Mouse (Mus musculus): Measurements from ENCODE around the gene Hsd11b2.

Hsd11b2 gene

DNA sequence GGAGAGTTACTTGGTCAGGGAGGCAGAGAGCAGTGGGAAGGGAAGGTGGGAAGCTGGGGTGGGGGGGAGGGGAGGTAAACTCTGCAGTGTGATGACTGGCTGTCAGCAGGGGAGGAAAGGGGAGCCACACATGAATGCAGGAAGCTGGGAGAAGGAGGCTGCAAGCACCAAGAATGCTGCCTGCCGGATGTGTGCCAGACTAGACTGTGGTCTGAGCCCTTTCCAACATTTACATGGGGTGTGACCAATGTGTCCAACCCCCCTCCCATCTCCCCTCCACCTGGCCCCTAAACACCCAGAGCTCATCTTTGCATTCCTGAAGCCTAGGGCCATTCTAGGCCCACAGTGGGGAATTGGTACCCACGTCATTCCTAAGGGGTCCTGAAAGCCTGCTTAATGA lies 37.5 kb upstream of the Hsd11b2 start:
- no peak for TF ChIP-seq NANOG (IDR thresholded peaks at IDR 0.05; ENCODE audit: borderline replicate concordance, low read length)
- TF ChIP-seq CTCF (conservative IDR thresholded peaks at IDR 0.05; ENCODE audit: low read length) = no peak
- no peak for TF ChIP-seq POU5F1 (IDR thresholded peaks at IDR 0.05; ENCODE audit: borderline replicate concordance, low read length)
- H3K4me3 ChIP-seq (replicated peaks; ENCODE audit: low read length) = peak overlapping the region; percentile 49; the same call in 1 of the 2 replicates
- peaks cover 13% of the 10 kb centered on the region for H3K27me3 ChIP-seq (ENCODE audit: insufficient read depth, low read length)
- 0 out of 2 replicates have a peak, but pooled peaks cover 2% of the 10 kb centered on the region for H3K36me3 ChIP-seq (ENCODE audit: insufficient read depth, low read length)
- H3K4me1 ChIP-seq (replicated peaks; ENCODE audit: low read depth, low read length) = peaks cover 85% of the 10 kb centered on the region
- no peaks in the 10 kb centered on the region for H3K9me3 ChIP-seq (ENCODE audit: low read length)

DNA sequence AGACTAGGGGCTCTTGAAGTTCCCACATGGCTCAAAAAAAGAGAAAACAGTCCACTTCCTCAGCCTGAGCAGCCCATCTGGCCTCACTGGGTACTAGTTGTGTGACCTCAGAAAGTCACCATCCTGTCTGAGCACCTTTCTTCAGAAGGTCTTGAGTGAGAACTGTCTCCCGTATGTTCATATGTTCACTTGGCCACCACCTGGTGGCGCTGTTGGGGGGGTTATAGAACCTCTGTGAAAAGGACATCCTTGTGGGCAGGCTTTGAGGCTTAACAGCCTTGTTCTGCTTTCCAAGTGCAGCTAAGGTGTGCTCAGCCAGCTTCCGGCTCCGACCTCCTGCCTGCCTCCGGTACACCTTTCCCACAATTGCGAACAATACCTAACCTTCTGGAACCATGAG lies 37.1 kb upstream of the Hsd11b2 start:
- peaks cover 81% of the 10 kb centered on the region for H3K4me1 ChIP-seq (replicated peaks; ENCODE audit: low read depth, low read length)
- no peaks in the 10 kb centered on the region for H3K9me3 ChIP-seq (ENCODE audit: low read length)
- H3K36me3 ChIP-seq (ENCODE audit: insufficient read depth, low read length) = no peaks in the 10 kb centered on the region
- peaks cover 8% of the 10 kb centered on the region for H3K27me3 ChIP-seq (ENCODE audit: insufficient read depth, low read length)
- no peak for TF ChIP-seq POU5F1 (IDR thresholded peaks at IDR 0.05; ENCODE audit: borderline replicate concordance, low read length)
- TF ChIP-seq CTCF (conservative IDR thresholded peaks at IDR 0.05; ENCODE audit: low read length) = peak; percentile 88
- H3K4me3 ChIP-seq (replicated peaks; ENCODE audit: low read length) = peak overlapping the region; percentile 49; the same call in 1 of the 2 replicates

DNA sequence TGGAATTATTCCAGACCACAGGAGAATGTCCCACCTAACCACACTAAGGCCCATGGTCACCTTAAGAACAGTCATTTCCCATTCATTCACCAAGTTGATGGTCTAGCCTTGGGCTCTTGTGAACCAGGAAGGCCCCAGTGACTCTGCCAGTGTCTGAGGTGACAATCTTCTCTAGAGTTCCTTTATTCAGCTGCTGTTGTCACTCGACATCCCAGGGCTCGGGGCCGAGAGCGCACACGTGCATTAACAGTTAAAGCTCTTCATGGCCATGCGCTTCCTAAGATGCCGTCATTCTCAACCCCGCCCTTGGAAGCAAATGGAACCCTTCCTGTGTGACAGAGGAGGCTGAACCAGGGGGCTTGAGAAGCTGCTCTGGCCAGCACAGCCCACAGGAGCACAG lies 36.4 kb upstream of the Hsd11b2 start:
- H3K4me3 ChIP-seq (replicated peaks; ENCODE audit: low read length) = no peak overlapping the region; the same call in 1 of the 2 replicates
- H3K4me1 ChIP-seq (replicated peaks; ENCODE audit: low read depth, low read length) = peaks cover 74% of the 10 kb centered on the region
- TF ChIP-seq POU5F1 (IDR thresholded peaks at IDR 0.05; ENCODE audit: borderline replicate concordance, low read length) (no peak), CTCF (conservative IDR thresholded peaks at IDR 0.05; ENCODE audit: low read length) (no peak), NANOG (IDR thresholded peaks at IDR 0.05; ENCODE audit: borderline replicate concordance, low read length) (no peak)
- H3K9me3 ChIP-seq (ENCODE audit: low read length) = no peaks in the 10 kb centered on the region
- H3K36me3 ChIP-seq (ENCODE audit: insufficient read depth, low read length) = no peaks in the 10 kb centered on the region
- peaks cover 4% of the 10 kb centered on the region; the same call in 1 of the 2 replicates for H3K27me3 ChIP-seq (ENCODE audit: insufficient read depth, low read length)

DNA sequence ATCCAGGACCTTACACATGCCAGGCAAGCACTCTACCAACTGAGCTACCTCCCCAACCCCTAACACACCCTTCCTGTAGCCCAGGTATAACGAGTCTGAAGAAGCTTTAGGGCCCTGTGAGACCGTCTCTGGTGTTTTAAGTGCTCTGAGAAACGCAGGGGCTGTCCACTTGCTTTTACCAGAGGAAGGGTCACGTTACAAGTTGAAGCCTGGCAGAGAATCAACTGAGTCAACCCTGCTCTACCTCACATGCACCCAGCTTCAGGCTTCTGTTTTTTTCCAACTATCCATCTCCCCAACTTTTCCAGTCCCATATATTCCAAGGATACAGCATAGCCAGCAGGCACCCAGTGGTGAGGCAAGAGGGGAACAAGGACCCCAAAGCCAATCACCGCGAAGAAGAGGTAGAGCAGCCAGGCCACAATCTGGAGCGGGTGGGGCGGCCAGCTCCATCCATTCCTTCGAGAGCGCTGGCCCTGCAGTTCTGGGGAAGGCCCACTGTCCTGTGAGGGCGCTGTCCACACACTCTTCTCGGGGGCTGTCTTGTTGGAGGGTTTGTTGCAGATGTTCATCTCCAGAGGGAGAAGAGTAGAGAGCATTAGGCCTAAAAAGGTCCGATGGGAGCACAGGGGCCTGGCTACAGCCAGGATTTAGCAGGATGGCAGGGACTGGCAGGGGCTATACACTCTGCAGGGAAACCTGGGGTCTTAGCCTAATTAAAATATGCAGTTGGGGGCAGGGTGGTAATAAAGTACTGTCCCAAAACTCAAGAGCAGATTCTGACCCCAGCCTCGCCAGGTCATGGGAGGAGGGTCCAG lies 35.1 kb upstream of the Hsd11b2 start:
- H3K4me1 ChIP-seq (replicated peaks; ENCODE audit: low read depth, low read length) = peaks cover 61% of the 10 kb centered on the region
- no peaks in the 10 kb centered on the region for H3K36me3 ChIP-seq (ENCODE audit: insufficient read depth, low read length)
- H3K27me3 ChIP-seq (ENCODE audit: insufficient read depth, low read length) = no peaks in the 10 kb centered on the region
- no peaks in the 10 kb centered on the region for H3K9me3 ChIP-seq (ENCODE audit: low read length)
- TF ChIP-seq CTCF (conservative IDR thresholded peaks at IDR 0.05; ENCODE audit: low read length) (peak; percentile 16), POU5F1 (IDR thresholded peaks at IDR 0.05; ENCODE audit: borderline replicate concordance, low read length) (no peak)
- no peak overlapping the region for H3K4me3 ChIP-seq (replicated peaks; ENCODE audit: low read length)

DNA sequence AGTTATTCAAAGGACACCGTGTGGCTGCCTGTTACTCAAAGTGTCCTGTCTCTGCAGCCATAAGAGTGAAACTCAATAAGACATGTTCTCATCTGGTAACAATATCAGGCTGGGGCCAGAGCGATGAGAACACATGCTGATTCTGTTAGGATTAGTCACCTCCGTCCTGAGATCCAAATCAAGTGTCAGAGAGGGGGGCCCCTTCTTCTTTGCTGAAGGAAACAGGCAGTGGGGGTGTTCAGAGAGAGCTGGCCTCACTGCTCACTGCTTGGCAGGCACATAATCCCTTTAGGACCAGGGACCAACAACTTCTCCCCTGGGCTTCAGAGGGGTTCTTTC lies 34.6 kb upstream of the Hsd11b2 start:
- Histone ChIP-seq H3K27me3 (ENCODE audit: insufficient read depth, low read length) (no peaks in the 10 kb centered on the region), H3K4me3 (replicated peaks; ENCODE audit: low read length) (no peak overlapping the region), H3K9me3 (ENCODE audit: low read length) (no peaks in the 10 kb centered on the region), H3K36me3 (ENCODE audit: insufficient read depth, low read length) (no peaks in the 10 kb centered on the region), H3K4me1 (replicated peaks; ENCODE audit: low read depth, low read length) (peaks cover 55% of the 10 kb centered on the region)
- TF ChIP-seq POU5F1 (IDR thresholded peaks at IDR 0.05; ENCODE audit: borderline replicate concordance, low read length) (no peak), CTCF (conservative IDR thresholded peaks at IDR 0.05; ENCODE audit: low read length) (no peak), NANOG (IDR thresholded peaks at IDR 0.05; ENCODE audit: borderline replicate concordance, low read length) (no peak)

DNA sequence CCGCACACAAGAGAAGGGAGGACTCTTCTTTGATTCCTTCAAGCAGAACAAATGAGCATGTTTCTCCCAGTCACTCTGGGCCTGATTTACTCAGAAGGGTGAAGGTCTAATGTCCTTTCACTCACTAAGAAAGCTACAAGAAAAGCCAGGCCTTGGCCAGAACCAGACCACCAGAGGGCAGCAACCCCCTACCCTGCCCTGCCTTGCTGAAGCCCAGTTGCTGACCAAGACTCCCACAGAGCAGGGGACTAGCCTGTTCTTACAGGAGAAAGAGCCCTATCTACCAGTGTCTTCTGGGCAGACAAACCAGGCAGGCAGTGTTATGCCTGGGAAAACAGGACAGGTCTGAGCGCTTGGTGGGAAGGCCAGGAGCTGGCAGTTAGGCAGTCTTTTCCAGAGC lies 34.2 kb upstream of the Hsd11b2 start:
- Histone ChIP-seq H3K4me3 (replicated peaks; ENCODE audit: low read length) (no peak overlapping the region), H3K4me1 (replicated peaks; ENCODE audit: low read depth, low read length) (peaks cover 51% of the 10 kb centered on the region), H3K36me3 (ENCODE audit: insufficient read depth, low read length) (no peaks in the 10 kb centered on the region), H3K27me3 (ENCODE audit: insufficient read depth, low read length) (no peaks in the 10 kb centered on the region), H3K9me3 (ENCODE audit: low read length) (no peaks in the 10 kb centered on the region)
- TF ChIP-seq POU5F1 (IDR thresholded peaks at IDR 0.05; ENCODE audit: borderline replicate concordance, low read length) = no peak
- peak; percentile 65 for TF ChIP-seq CTCF (conservative IDR thresholded peaks at IDR 0.05; ENCODE audit: low read length)
- TF ChIP-seq NANOG (IDR thresholded peaks at IDR 0.05; ENCODE audit: borderline replicate concordance, low read length) = no peak

DNA sequence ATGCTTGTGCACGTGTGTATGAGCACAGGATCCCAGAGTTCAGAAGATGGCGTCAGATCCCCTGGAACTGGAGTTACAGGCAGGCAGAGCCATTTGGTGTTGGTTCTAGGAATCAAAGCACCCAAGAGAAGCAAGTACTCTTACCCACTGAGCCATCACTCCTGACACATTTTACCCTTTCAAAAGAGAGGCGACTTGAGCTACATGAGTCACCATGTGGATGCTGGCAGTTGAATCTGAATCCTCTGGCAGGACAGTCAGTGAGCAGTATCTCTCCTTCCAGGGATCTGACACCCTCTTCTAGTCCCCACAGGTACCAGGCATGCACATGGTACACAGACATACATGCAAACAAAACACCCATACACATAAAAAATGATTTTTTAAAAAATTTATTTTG lies 30.5 kb upstream of the Hsd11b2 start:
- Histone ChIP-seq H3K9me3 (ENCODE audit: low read length) (no peaks in the 10 kb centered on the region), H3K27me3 (ENCODE audit: insufficient read depth, low read length) (no peaks in the 10 kb centered on the region), H3K4me3 (replicated peaks; ENCODE audit: low read length) (no peak overlapping the region), H3K36me3 (ENCODE audit: insufficient read depth, low read length) (no peaks in the 10 kb centered on the region), H3K4me1 (replicated peaks; ENCODE audit: low read depth, low read length) (peaks cover 21% of the 10 kb centered on the region)
- TF ChIP-seq CTCF (conservative IDR thresholded peaks at IDR 0.05; ENCODE audit: low read length) (no peak), NANOG (IDR thresholded peaks at IDR 0.05; ENCODE audit: borderline replicate concordance, low read length) (no peak), POU5F1 (IDR thresholded peaks at IDR 0.05; ENCODE audit: borderline replicate concordance, low read length) (no peak)

DNA sequence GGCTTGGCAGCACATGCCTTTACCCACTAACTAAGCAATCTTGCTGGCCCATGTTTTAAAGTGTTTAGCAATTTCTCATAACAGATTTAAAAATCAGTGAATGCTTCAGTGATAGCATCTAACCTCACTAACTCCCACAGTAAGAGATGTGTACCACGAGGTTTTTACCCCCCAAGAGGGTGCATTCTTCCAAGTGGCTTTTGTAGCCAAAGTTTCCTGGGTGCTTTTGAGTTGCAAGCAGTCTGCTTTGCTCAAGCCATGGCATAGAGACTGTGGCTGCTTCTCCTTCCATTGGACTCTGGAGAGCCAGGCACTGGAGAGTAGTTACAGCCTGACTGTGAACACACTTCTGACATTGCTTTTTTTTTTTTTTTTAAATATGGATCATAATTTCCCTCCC lies 29.3 kb upstream of the Hsd11b2 start:
- Histone ChIP-seq H3K36me3 (ENCODE audit: insufficient read depth, low read length) (no peaks in the 10 kb centered on the region), H3K4me3 (replicated peaks; ENCODE audit: low read length) (no peak overlapping the region), H3K4me1 (replicated peaks; ENCODE audit: low read depth, low read length) (peaks cover 9% of the 10 kb centered on the region), H3K9me3 (ENCODE audit: low read length) (no peaks in the 10 kb centered on the region), H3K27me3 (ENCODE audit: insufficient read depth, low read length) (no peaks in the 10 kb centered on the region)
- TF ChIP-seq NANOG (IDR thresholded peaks at IDR 0.05; ENCODE audit: borderline replicate concordance, low read length) (no peak), CTCF (conservative IDR thresholded peaks at IDR 0.05; ENCODE audit: low read length) (no peak), POU5F1 (IDR thresholded peaks at IDR 0.05; ENCODE audit: borderline replicate concordance, low read length) (no peak)

DNA sequence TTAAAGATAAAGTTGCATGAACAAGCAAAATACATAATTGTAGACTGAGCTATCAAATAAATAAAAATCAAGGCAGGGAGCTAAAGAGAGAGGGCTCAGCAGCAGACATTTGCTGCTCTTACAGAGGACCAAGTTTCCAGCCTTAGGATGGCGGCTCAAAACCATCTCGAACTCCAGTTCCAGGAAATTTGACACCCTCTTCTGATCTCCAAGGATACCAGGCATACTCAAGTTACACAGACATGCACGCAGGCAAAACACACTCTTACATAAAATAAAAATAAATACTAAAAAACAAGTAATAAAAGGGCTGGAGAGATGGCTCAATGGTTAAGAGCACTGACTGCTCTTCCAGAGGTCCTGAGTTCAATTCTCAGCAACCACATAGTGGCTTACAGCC lies 25.1 kb upstream of the Hsd11b2 start:
- H3K27me3 ChIP-seq (ENCODE audit: insufficient read depth, low read length) = peaks cover 25% of the 10 kb centered on the region
- no peaks in the 10 kb centered on the region for H3K9me3 ChIP-seq (ENCODE audit: low read length)
- H3K36me3 ChIP-seq (ENCODE audit: insufficient read depth, low read length) = no peaks in the 10 kb centered on the region
- H3K4me1 ChIP-seq (replicated peaks; ENCODE audit: low read depth, low read length) = peaks cover 24% of the 10 kb centered on the region
- H3K4me3 ChIP-seq (replicated peaks; ENCODE audit: low read length) = no peak overlapping the region
- TF ChIP-seq CTCF (conservative IDR thresholded peaks at IDR 0.05; ENCODE audit: low read length) (no peak), NANOG (IDR thresholded peaks at IDR 0.05; ENCODE audit: borderline replicate concordance, low read length) (no peak), POU5F1 (IDR thresholded peaks at IDR 0.05; ENCODE audit: borderline replicate concordance, low read length) (no peak)

Measured in E14TG2a.4 (cell line).